Mouse (Mus musculus) frontal cortex, adult 2 months (tissue): Measurements from ENCODE around the gene Ybx2. TPM values are rescaled to one million over a fixed set of nuclear protein-coding genes. Genes with fewer than 3 reads are reported as not detected.
"Not testable (repeated sequence)": the region's sequence is repeated elsewhere in the genome, so short reads cannot be mapped to it uniquely, and the experiment has no call there.

Source experiments
- DNase-seq, 2 experiments: peaks; one replicate each; pipeline ENCODE4 v3.0.0; 2022; ENCODE audit warnings: low spot score in 1 of 2; ENCODE audit errors: extremely low spot score in 1 of 2
- polyA plus RNA-seq: library from polyadenylated mRNA; depleted of rRNA; stranded (reverse); fragments of >200 nt; gene quantifications from 2 replicates; pipeline ENCODE4 v1.2.3, GENCODE M21; 2012

The Ybx2 gene
- polyA plus RNA-seq, 1 experiment, result 20.6 TPM

DNA sequence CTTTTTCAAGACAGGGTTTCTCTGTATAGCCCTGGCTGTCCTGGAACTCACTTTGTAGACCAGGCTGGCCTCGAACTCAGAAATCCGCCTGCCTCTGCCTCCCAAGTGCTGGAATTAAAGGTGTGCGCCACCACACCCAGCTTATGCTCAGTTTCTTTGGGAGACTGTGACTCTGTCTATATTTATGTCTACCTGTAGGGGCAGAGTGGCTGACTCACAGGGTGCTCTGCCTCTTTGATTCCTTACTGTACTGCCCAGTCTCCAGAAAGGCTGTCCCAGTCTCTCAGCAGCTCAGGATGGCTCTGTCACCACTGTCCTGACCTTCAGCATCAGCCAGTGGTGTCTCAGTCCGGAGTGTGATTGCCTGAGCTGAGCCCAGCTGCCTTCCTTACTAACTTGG, 20.0 kb downstream of the Ybx2 start:
- DNase-seq, result not testable (repeated sequence)

DNA sequence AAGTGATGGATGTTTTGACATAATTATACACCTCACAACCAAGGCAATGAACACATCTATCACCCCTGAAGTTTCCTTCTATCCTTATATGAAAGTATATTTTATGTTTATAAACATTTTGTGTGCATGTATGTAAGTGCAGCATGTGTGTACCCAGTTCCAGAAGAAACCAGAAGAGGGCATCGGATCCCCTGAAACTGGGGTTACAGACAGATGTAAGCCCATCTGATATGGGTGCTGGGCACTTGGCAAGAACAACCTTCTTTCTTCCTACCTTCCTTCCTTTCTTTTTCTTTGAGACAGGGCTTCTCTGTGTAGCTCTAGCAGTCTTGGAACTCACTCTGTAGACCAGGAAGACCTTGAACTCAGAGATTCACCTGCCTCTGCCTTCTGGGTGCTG, 20.6 kb downstream of the Ybx2 start:
- no peak for DNase-seq

DNA sequence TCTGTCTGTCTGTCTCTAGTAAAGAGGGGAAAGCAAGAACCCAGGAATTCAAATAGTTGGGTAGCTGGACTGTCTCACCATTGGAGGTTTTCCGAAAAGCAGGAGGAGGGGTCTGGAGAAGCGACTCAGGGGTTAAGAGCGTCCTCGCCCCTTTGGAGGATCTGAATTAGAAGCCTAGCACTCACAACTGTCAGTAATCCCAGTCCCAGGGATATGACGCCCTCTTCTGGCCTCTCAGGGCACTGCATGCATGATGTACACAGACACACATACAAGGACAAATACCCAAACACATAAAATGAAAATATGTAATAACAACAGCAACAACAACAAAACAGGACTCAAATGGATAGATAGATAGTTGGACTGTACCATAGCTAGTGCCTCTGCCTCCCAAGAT, 25.0 kb downstream of the Ybx2 start:
- no peak for DNase-seq

DNA sequence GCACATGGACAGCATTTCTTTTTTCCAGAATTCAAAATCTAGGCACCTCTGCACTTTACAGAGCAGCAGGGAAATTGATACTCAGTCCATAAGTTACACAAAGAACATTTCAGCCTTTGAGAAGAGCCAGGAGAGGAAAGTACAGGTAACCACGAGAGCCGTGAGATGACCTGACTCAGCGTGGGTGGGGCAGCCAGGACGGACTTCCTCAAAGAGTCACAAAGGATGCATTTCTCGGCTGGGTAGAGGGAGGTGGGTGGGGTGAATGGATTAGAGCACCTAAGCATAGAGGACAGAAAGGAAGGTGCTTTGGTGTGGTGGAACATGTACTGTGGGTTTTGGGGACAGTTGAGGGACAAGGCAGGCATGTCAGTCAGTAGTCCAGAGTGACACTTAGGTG, 26.2 kb downstream of the Ybx2 start:
- DNase-seq, result no peak

DNA sequence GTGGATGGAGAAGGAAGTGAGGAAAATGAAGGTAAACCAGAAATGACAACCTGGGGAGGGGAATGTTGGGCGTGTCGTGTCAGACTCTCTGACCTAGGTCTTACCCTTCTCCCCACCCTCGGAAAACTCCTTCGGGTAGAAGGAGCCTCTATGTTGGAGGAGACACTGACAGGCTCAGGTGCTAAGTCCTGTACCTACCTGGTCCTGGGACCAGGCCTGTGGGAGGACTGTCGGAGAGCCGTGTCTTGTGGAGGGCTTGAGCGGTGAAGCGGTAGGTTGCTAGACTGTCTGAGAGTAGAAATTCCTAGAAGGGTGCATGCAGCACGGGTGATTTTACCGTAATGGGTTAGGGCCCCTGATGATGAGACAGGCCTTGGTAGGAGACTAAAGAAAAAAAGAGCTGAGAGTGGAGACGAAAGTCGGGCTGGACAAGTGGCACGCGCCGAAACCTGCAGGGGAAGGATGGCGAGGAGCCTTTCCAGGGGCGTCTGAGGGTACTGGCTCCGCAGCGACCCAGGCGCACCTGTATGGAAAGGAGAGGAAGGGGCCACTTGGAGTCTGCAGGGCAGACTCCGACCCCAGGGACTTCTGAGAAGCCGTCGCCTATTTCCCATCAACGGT, 29.2 kb downstream of the Ybx2 start, which contains the start of gene Cldn7:
Gene Cldn7, plus strand, starts transcription at position 130 of the 621 bp plus-strand sequence.
- no peak for DNase-seq

DNA sequence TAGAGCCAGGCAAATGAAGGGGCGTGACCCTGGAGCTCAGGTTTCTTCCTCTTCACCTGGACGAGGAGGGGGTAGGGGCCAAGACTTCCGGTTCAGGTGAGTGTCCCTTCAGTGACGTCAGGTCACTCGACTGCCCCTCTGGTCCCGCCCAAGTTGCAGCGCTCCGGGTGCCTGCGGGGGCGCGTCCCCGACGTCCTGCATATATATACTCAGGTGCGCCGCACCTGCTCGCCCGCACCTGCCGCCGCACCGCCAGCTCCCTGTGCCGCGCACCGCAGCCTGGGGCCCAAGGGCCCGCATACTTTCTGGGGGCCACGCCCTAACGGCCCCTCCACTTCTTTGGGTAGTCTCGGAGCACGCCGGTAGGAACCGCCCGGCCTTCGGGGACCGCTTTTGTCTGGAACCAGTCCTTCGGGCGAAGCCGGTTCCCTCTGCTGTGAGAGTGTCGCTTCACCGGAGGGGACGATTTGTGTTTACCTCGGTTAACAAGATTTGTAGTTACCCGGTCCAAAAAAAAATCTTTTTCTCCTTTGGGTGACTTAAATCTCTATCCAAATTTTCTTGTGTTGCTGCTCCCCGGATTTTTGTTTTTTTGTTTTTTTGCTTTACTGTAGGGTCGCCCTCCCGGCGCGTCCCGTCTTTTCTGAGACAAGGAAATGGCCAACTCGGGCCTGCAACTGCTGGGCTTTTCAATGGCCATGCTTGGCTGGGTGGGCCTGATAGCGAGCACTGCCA, 29.8 kb downstream of the Ybx2 start:
- no peak for DNase-seq

DNA sequence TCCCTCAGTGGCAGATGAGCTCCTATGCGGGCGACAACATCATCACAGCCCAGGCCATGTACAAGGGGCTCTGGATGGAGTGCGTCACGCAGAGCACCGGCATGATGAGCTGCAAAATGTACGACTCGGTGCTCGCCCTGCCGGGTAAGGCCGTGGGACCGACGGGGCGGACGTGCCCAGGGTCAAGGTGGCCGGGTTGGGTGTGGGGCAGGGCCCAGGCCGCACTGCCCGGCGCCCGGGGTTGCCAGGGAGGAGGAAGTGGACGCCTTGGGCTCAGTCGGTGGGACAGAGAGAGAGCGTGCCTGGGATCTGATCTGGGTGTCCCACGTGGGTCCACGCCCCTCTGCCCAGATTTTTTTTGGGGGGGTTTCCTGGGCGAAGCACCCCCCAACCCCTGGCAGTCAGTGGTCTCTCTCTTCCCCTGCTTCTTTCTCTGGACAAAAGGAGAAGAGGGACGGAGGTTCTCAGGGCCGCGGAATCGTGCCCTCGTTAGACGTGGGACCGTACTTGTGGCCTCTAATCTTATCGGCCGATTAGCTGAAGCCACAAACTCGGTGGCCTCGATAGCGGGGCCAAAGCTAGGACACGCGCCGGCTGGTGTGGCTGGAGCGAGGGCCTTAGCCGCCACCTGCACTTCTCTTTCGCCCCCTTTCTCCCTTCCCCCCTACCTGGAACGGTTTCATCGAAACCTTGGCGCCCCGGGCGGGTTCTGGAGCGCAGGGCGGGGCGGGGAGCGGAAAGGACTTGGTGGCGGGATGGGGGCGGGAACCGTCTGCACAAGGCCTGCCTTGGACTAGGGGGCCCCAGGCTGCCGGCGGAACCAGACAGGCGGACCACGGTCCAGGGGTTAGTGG, 30.6 kb downstream of the Ybx2 start:
- no peak for DNase-seq

DNA sequence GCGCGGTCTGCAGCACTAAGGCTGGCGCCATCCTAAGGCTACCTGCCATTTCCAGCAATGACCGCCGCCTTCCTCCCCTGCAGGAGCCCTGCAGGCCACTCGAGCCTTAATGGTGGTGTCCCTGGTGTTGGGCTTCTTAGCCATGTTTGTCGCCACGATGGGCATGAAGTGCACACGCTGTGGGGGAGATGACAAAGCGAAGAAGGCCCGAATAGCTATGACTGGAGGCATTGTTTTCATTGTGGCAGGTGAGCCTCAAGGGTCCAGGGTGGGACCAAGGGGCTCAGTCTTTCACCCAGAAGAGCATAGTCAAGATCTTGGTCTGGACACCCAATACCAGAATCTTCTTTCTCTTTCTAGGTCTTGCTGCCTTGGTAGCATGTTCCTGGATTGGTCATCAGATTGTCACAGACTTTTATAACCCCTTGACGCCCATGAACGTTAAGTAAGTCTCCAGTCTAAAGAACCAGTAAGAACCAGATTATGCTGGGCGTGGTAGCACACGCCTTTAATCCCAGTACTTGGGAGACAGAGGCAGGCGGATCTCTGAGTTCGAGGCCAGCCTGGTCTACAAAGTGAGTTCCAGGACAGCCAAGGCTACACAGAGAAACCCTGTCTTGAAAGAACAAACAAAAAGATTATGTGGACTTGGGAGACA, 31.4 kb downstream of the Ybx2 start:
- no peak for DNase-seq

DNA sequence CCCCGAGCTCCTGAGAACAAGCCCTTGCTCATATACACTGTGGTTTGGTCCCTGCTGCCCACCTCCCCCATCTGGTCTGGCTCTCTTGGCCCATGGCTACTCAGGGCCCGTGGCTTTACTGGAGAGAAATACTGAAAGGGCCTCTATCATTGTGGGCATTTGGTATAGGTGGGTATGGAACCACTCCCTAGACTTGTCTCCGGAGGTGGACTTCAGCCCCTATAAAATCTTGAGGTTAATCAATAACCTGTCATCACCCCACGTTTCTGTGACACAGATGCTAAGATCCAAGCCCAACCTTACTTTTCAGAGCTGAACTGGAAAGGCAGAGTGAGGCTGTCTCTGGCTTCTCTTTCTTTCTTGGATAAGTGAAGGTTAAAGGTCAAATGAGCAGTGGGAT, 33.2 kb downstream of the Ybx2 start:
- no peak for DNase-seq

DNA sequence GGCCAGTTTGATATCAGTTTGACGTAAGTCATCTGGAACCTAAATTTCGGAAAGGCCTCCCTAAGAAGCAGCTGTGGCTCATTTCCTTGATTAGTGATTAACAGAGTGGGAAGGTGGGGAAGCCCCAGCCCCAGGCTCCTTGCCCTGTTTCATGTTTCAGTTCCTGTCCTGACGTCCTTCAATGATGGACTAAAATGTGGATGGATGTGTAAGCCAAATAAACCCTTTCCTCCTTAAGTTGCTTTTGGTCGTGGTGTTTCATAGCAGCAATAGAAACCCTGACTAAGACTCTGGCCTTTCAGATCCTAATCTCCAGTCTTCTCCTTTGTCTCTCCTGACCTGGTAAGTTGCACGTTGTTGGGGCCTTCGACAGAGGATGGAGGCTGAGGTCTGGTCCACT, 34.6 kb downstream of the Ybx2 start:
- no peak for DNase-seq

DNA sequence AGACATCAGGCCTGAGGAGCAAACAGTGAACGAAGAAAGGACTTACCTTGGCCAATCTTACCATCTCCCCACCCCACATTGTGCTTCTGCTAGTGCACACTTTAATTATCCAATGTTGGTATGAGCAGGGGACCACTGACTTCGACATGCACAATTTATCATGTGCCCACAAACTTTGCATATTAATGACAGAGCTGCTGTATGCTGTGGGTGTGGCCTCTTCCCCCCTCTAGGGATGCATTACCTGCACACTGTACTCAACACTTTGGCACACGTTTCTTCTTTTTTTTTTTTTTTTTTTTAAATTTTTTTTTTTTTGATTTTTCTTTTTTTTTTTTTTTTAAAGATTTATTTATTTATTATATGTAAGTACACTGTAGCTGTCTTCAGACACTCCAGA, 35.2 kb downstream of the Ybx2 start:
- no peak for DNase-seq

DNA sequence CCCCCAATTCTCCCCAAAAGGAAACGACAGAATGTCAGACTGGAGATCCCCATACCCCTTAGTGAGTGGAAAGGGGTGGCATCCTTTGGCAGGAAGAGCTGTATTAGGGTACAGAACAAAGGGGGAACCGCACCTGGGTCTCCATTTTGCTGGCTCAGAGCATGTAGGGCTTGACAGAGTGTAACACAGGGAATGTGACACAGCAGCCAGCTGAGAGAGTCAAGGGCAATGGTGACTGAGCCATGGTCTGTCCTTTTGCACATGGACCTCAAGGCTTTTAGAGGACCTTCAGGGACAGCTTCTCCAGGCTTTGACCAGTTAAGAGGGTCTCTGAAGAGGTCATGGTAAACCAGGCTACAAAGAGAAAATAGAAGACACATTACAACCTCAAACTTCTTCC, 39.3 kb downstream of the Ybx2 start:
- DNase-seq, result no peak

DNA sequence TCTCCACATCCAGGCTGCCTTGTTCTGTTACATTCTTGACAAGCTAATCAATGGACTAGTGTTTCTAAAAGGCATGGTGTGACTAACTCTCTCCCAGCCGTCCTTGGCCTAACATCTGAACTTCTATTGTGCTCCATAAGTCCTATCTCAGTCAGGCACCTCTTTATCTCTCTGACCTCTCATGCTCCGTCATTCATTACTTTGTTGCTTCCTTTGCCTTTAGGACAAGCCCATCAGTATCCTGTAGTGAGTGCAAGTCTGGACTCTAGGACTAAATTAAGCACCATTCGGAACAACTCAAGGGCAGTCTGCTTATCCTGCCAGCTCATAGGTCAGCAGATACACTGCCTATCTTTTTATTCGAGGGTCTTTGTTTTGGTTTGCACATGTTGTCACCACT, 40.7 kb downstream of the Ybx2 start:
- DNase-seq, result no peak

DNA sequence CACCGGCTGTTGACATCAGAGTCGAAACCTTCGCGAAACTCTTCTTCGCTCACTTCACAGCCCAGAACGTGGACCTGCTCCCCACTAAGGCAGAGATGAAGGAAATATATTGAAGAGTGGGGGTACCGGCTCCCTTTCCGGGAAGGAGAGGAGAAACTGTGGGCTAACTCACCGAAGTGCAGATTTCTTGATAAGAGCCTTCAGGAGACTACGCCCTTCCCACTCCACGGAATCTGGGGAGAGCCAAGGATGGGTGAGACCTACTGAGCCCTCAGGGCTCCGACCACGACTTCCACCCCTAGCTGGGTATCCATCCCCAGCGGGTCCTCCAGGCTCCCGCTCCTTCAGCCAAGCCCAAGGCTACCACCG, 44.2 kb downstream of the Ybx2 start:
- no peak for DNase-seq

DNA sequence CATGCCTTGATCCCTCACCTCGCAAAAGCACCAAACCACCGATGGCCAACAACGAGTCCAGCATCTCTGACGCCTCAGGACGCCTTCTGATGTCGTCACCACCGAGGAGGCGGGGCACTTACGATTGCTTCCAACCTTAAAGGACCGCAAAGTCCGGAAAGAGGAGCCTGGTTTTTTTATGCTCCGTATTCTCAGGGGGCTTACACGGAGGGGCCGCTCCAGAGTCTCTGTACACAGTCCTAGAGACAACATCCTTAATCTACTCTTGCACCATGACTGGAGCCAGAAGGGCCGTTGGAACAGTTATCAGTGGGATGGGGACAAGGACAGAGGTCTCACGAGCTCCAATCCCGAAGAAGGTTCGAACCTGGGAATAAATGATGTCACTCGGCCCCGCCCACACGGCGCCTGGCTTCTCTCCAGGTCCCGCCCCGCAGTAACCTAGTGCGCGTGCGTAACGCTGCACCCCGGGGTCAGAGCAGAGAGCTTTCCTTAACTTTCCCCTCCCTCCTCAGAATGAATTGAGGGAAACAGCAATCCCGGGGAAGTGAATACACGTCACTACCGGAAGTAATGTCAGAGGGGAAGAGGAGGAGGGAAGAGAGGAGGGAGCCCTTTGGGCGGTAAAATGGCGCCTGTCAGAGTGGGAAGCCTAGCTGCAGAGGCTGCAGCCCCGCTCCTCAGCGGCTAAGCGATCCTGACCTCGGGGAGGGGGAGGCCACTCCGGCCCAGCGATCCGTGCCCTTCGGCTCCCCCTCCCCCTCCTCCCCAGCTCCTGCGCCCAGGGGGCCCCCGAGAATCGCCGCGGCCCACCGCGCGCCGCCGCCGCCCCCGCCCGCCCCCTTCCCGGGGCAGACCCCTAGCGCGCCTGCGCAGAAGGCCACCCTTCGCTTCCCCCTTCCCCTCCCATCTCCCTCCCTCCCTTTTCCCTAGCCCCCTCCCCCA, 44.9 kb downstream of the Ybx2 start:
- peak; percentile 97 to 99 for DNase-seq

DNA sequence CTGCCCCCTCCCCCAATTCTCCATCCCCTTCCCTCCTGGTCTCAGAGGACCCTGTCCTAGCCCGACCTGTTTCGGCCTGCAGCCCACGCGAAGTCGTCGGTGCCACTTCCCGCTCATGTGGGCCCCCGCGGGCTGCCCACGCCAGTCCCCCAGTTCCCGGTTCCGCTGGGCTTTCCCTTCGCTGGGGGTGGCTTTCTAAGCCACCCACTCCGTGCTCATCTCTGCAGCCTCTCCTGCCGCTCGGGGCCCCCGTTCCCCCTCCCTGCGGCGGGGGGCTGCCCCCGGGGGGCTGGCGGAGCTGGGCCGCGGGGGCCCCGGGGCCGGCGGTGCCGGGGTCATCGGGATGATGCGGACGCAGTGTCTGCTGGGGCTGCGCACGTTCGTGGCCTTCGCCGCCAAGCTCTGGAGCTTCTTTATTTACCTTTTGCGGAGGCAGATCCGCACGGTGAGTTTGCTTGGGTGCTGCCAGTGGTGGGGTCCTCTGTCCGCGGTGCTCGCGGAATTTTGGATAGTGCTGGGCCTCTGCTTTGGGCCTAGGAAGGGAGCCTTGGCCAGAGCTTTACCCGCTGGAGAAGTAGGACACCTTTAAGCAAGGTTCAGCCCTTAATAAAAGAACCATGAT, 45.7 kb downstream of the Ybx2 start, which contains the start of gene Ctdnep1:
Gene Ctdnep1, plus strand, starts transcription at position 16 of the 622 bp plus-strand sequence.
- no peak for DNase-seq

DNA sequence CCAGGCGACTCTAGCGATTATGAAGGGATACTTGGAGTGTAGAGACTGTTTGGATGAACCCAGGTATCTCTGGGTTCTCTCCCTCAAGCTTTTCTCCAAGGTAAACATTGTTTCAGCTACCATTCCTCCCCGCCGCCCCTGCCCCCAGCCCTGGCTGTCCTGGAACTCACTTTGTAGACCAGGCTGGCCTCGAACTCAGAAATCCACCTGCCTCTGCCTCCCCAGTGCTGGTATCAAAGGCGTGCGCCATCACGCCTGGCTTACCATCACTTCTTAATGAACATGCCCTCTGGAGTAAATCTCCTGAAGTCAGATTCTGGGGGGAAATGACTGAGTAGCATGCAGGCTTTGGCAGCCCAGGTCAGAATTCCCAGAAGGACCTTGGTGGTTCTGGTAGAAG, 46.6 kb downstream of the Ybx2 start, which contains the start of gene Elp5:
Gene Elp5, minus strand, starts transcription at position 293 of the 400 bp plus-strand sequence.
- DNase-seq, result no peak

DNA sequence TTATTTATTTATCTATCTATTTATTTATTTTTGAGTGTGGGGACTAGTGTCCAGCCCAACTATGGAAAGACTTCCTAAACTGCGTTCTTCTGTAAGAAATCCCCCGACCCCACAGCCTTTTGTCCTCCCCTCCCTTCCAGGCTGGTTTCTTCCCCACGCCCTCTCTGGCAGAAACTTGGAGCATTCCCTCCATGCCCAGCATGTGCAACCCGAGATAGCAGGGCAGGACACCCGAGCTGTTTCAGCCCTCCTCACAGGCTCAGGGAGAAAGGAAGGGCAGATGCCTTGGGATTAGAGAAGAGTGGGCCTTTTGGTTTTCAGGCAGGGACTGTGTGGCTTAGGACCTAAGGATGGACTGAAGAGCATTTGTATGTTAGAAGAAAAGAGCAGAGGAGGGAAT, 47.3 kb downstream of the Ybx2 start:
- DNase-seq, result no peak

DNA sequence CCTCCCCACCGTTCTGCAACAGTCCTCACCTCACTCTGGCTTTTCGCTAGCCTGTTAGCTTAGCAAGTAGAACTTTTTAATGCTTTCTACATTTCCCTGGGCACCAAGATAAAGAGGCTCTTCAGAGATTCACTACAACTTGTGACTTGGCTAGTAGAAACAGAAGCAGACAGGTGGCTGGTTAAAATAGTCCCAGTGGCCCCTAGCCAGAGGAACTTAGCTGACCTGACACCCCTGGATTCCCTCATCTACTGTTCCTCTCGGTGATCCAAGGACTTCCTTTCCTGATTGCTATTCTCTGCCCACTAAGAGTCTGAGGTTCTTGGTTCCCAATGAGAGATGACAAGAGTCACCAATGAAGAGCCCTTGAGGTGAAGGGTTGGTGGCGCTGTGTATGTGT, 47.8 kb downstream of the Ybx2 start:
- DNase-seq, result no peak
